Mouse (Mus musculus): ENCODE measurements around the gene Lmx1b.

The Lmx1b gene

GRCm38 (mm10) chr2:33555573-33555972 lies 84.7 kb downstream of the Lmx1b start:
- TF ChIP-seq GATA4 (IDR thresholded peaks at IDR 0.05; ENCODE audit: insufficient replicate concordance, low read length): no peak

GRCm38 (mm10) chr2:33552672-33553071 lies 87.6 kb downstream of the Lmx1b start:
- no peak for TF ChIP-seq GATA4 (IDR thresholded peaks at IDR 0.05; ENCODE audit: insufficient replicate concordance, low read length)

GRCm38 (mm10) chr2:33547595-33547994 lies 92.7 kb downstream of the Lmx1b start:
- TF ChIP-seq GATA4 (IDR thresholded peaks at IDR 0.05; ENCODE audit: insufficient replicate concordance, low read length): no peak

GRCm38 (mm10) chr2:33546879-33547278 lies 93.4 kb downstream of the Lmx1b start:
- no peak for TF ChIP-seq GATA4 (IDR thresholded peaks at IDR 0.05; ENCODE audit: insufficient replicate concordance, low read length)

GRCm38 (mm10) chr2:33546051-33546450 lies 94.3 kb downstream of the Lmx1b start:
- no peak for TF ChIP-seq GATA4 (IDR thresholded peaks at IDR 0.05; ENCODE audit: insufficient replicate concordance, low read length)

GRCm38 (mm10) chr2:33544781-33545566 lies 95.3 kb downstream of the Lmx1b start:
- no peak for TF ChIP-seq GATA4 (IDR thresholded peaks at IDR 0.05; ENCODE audit: insufficient replicate concordance, low read length)

GRCm38 (mm10) chr2:33544203-33544762 lies 96.0 kb downstream of the Lmx1b start:
- TF ChIP-seq GATA4 (IDR thresholded peaks at IDR 0.05; ENCODE audit: insufficient replicate concordance, low read length): no peak

- TF ChIP-seq GATA4 (IDR thresholded peaks at IDR 0.05; ENCODE audit: insufficient replicate concordance, low read length): no peak
Measured at GRCm38 (mm10) chr2:33543429-33544202, 96.7 kb downstream of the Lmx1b start.

GRCm38 (mm10) chr2:33542696-33543428 lies 97.4 kb downstream of the Lmx1b start:
- no peak for TF ChIP-seq GATA4 (IDR thresholded peaks at IDR 0.05; ENCODE audit: insufficient replicate concordance, low read length)

- TF ChIP-seq GATA4 (IDR thresholded peaks at IDR 0.05; ENCODE audit: insufficient replicate concordance, low read length): no peak
Measured at GRCm38 (mm10) chr2:33525274-33526055, 114.8 kb downstream of the Lmx1b start.

- TF ChIP-seq GATA4 (IDR thresholded peaks at IDR 0.05; ENCODE audit: insufficient replicate concordance, low read length): no peak
Measured at GRCm38 (mm10) chr2:33515856-33516255, 124.5 kb downstream of the Lmx1b start.

- TF ChIP-seq GATA4 (IDR thresholded peaks at IDR 0.05; ENCODE audit: insufficient replicate concordance, low read length): no peak
Measured at GRCm38 (mm10) chr2:33515431-33515830, 124.9 kb downstream of the Lmx1b start.
